Mouse (Mus musculus): ENCODE measurements around the gene Samm50. TPM values are rescaled to one million over a fixed set of nuclear protein-coding genes. Genes with fewer than 3 reads are reported as not detected.
"Not testable (repeated sequence)": the region's sequence is repeated elsewhere in the genome, so short reads cannot be mapped to it uniquely, and the experiment has no call there.

Samm50 gene
- polyA plus RNA-seq (2012; rRNA removed), result 7.5 and 12.3 TPM in 2 replicates
- 49.3 and 51.8 TPM in 2 replicates for polyA plus RNA-seq (2014; fragmentation: Nextera tagmentation; extraction: Ambion mirVana)

- no peaks in the 10 kb centered on the region for H3K9me3 ChIP-seq (ENCODE audit: control insufficient read depth, low read length)
- peak within 1 kb of the TSS; percentile 71 for H3K9ac ChIP-seq (replicated peaks)
- H3K27ac ChIP-seq, result peak within 1 kb of the TSS; percentile 73
- DNase-seq (ENCODE audit: low read depth in 3 of 3, low spot score in 3 of 3) (peak; percentile 90 to 92 (median 91)), ATAC-seq (ENCODE audit: insufficient read depth) (peak; percentile 98)
- 5% methylated on average over 48 of the region's 48 CpGs for WGBS (ENCODE audit: insufficient replicate concordance)
- H3K4me1 ChIP-seq (replicated peaks; ENCODE audit: control insufficient read depth in 2 of 2, insufficient read depth in 2 of 2, low read length in 1 of 2), result peaks cover 6 to 22% of the 10 kb centered on the region in 2 experiments
- H3K36me3 ChIP-seq (replicated peaks; ENCODE audit: control insufficient read depth, insufficient read depth, low read depth), result peaks cover 12% of the 10 kb centered on the region
- TF ChIP-seq EP300 (IDR thresholded peaks at IDR 0.05; ENCODE audit: low read depth), result no peak
- TF ChIP-seq CTCF (IDR thresholded peaks at IDR 0.05; ENCODE audit: low read depth), result peak; percentile 65
- peak within 1 kb of the TSS; percentile 80 to 98 for H3K4me3 ChIP-seq (ENCODE audit: insufficient read depth in 1 of 2, low read depth in 2 of 2, low read length in 2 of 2)
- peak within 1 kb of the TSS; percentile 75 for H3K4me2 ChIP-seq (ENCODE audit: low read depth)
- H3K27me3 ChIP-seq (ENCODE audit: control insufficient read depth, insufficient read depth, low read length), result no peaks in the 10 kb centered on the region
These were observed at the start of gene Samm50 for GRCm38 (mm10) chr15:84192058-84192791. Gene Samm50 (plus strand): TSS chr15:84192241.

GRCm38 (mm10) chr15:84156158-84156557, 35.9 kb upstream of the Samm50 start:
- H3K36me3 ChIP-seq (replicated peaks; ENCODE audit: control insufficient read depth, insufficient read depth, low read depth), result no peaks in the 10 kb centered on the region
- TF ChIP-seq CTCF (IDR thresholded peaks at IDR 0.05; ENCODE audit: low read depth), result no peak
- no peak for TF ChIP-seq EP300 (IDR thresholded peaks at IDR 0.05; ENCODE audit: low read depth)
- H3K4me1 ChIP-seq (replicated peaks; ENCODE audit: control insufficient read depth in 2 of 2, insufficient read depth in 2 of 2, low read length in 1 of 2), result no peaks in the 10 kb centered on the region
- H3K27me3 ChIP-seq (ENCODE audit: control insufficient read depth, insufficient read depth, low read length), result no peaks in the 10 kb centered on the region
- no peak for DNase-seq (ENCODE audit: low read depth in 3 of 3, low spot score in 3 of 3)
- ATAC-seq (ENCODE audit: insufficient read depth), result no peak
- no peak overlapping the region for H3K9ac ChIP-seq (replicated peaks)
- no peaks in the 10 kb centered on the region for H3K9me3 ChIP-seq (ENCODE audit: control insufficient read depth, low read length)
- H3K27ac ChIP-seq, result no peak overlapping the region
- no peak overlapping the region for H3K4me2 ChIP-seq (ENCODE audit: low read depth)
- 56% methylated on average over 2 of the region's 2 CpGs for WGBS (ENCODE audit: insufficient replicate concordance)
- no peak overlapping the region for H3K4me3 ChIP-seq (ENCODE audit: insufficient read depth in 1 of 2, low read depth in 2 of 2, low read length in 2 of 2)

- DNase-seq (ENCODE audit: low read depth in 3 of 3, low spot score in 3 of 3); H3K27me3 ChIP-seq (ENCODE audit: control insufficient read depth, insufficient read depth, low read length); H3K36me3 ChIP-seq (replicated peaks; ENCODE audit: control insufficient read depth, insufficient read depth, low read depth); H3K4me3 ChIP-seq (ENCODE audit: insufficient read depth in 1 of 2, low read depth in 2 of 2, low read length in 2 of 2); H3K4me2 ChIP-seq (ENCODE audit: low read depth); ATAC-seq (ENCODE audit: insufficient read depth); H3K9me3 ChIP-seq (ENCODE audit: control insufficient read depth, low read length); H3K9ac ChIP-seq (replicated peaks); H3K4me1 ChIP-seq (replicated peaks; ENCODE audit: control insufficient read depth in 2 of 2, insufficient read depth in 2 of 2, low read length in 1 of 2); H3K27ac ChIP-seq: not testable (repeated sequence)
- 73% methylated on average over 6 of the region's 6 CpGs for WGBS (ENCODE audit: insufficient replicate concordance)
These were observed 34.5 kb upstream of the Samm50 start for GRCm38 (mm10) chr15:84157530-84157929.

GRCm38 (mm10) chr15:84161871-84162270, 30.2 kb upstream of the Samm50 start:
- ATAC-seq (ENCODE audit: insufficient read depth) (no peak), DNase-seq (ENCODE audit: low read depth in 3 of 3, low spot score in 3 of 3) (no peak)
- no peak overlapping the region for H3K4me3 ChIP-seq (ENCODE audit: insufficient read depth in 1 of 2, low read depth in 2 of 2, low read length in 2 of 2)
- H3K4me2 ChIP-seq (ENCODE audit: low read depth), result no peak overlapping the region
- H3K27me3 ChIP-seq (ENCODE audit: control insufficient read depth, insufficient read depth, low read length), result no peaks in the 10 kb centered on the region
- no peaks in the 10 kb centered on the region for H3K36me3 ChIP-seq (replicated peaks; ENCODE audit: control insufficient read depth, insufficient read depth, low read depth)
- TF ChIP-seq EP300 (IDR thresholded peaks at IDR 0.05; ENCODE audit: low read depth) (no peak), CTCF (IDR thresholded peaks at IDR 0.05; ENCODE audit: low read depth) (no peak)
- H3K9ac ChIP-seq (replicated peaks), result no peak overlapping the region
- WGBS (ENCODE audit: insufficient replicate concordance), result 65% methylated on average over 6 of the region's 6 CpGs
- H3K9me3 ChIP-seq (ENCODE audit: control insufficient read depth, low read length), result no peaks in the 10 kb centered on the region
- H3K27ac ChIP-seq, result no peak overlapping the region
- H3K4me1 ChIP-seq (replicated peaks; ENCODE audit: control insufficient read depth in 2 of 2, insufficient read depth in 2 of 2, low read length in 1 of 2), result no peaks in the 10 kb centered on the region

GRCm38 (mm10) chr15:84166818-84167217, 25.2 kb upstream of the Samm50 start:
- peaks cover 0 to 4% of the 10 kb centered on the region in 2 experiments; a peak in 2 of 4 replicates for H3K4me1 ChIP-seq (replicated peaks; ENCODE audit: control insufficient read depth in 2 of 2, insufficient read depth in 2 of 2, low read length in 1 of 2)
- 63% methylated on average over 6 of the region's 6 CpGs for WGBS (ENCODE audit: insufficient replicate concordance)
- no peaks in the 10 kb centered on the region for H3K36me3 ChIP-seq (replicated peaks; ENCODE audit: control insufficient read depth, insufficient read depth, low read depth)
- H3K4me3 ChIP-seq (ENCODE audit: insufficient read depth in 1 of 2, low read depth in 2 of 2, low read length in 2 of 2), result no peak overlapping the region
- DNase-seq (ENCODE audit: low read depth in 3 of 3, low spot score in 3 of 3) (no peak), ATAC-seq (ENCODE audit: insufficient read depth) (no peak)
- no peak for TF ChIP-seq EP300 (IDR thresholded peaks at IDR 0.05; ENCODE audit: low read depth)
- TF ChIP-seq CTCF (IDR thresholded peaks at IDR 0.05; ENCODE audit: low read depth), result no peak
- no peak overlapping the region for H3K27ac ChIP-seq
- H3K9ac ChIP-seq (replicated peaks), result no peak overlapping the region
- no peak overlapping the region for H3K4me2 ChIP-seq (ENCODE audit: low read depth)
- H3K9me3 ChIP-seq (ENCODE audit: control insufficient read depth, low read length), result no peaks in the 10 kb centered on the region
- H3K27me3 ChIP-seq (ENCODE audit: control insufficient read depth, insufficient read depth, low read length), result peaks cover 16% of the 10 kb centered on the region
